Mouse (Mus musculus): ENCODE data around the gene Olfr1472.
"Not testable (repeated sequence)": the region's sequence is repeated elsewhere in the genome, so short reads cannot be mapped to it uniquely, and the experiment has no call there.

The Olfr1472 gene

GRCm38 (mm10) chr19:13455986-13456385 lies at the start of gene Olfr1472:
Olfr1472 (minus strand) TSS chr19:13456086.
- no peak for TF ChIP-seq GATA4 (IDR thresholded peaks at IDR 0.05; ENCODE audit: insufficient replicate concordance, low read length)

GRCm38 (mm10) chr19:13500246-13500645 lies 44.4 kb upstream of the Olfr1472 start, which contains the start of gene Olfr1477:
Olfr1477 (plus strand) TSS chr19:13500546.
- no peak for TF ChIP-seq GATA4 (IDR thresholded peaks at IDR 0.05; ENCODE audit: insufficient replicate concordance, low read length)

GRCm38 (mm10) chr19:13480096-13480495 lies 24.2 kb upstream of the Olfr1472 start, which contains the start of gene Olfr1475:
Olfr1475 (minus strand) TSS chr19:13480196.
- TF ChIP-seq GATA4 (IDR thresholded peaks at IDR 0.05; ENCODE audit: insufficient replicate concordance, low read length) = no peak

- not testable (repeated sequence) for TF ChIP-seq GATA4 (IDR thresholded peaks at IDR 0.05; ENCODE audit: insufficient replicate concordance, low read length)
These were observed 13.4 kb upstream of the Olfr1472 start, which contains the start of gene Olfr1474 for GRCm38 (mm10) chr19:13469265-13469664. Olfr1474 (plus strand) TSS chr19:13469565.

GRCm38 (mm10) chr19:13443109-13443508 lies 12.8 kb downstream of the Olfr1472 start, which contains the start of gene Olfr1471:
Olfr1471 (plus strand) TSS chr19:13443409.
- not testable (repeated sequence) for TF ChIP-seq GATA4 (IDR thresholded peaks at IDR 0.05; ENCODE audit: insufficient replicate concordance, low read length)

GRCm38 (mm10) chr19:13407549-13407948 lies 48.3 kb downstream of the Olfr1472 start, which contains the start of gene Olfr1469:
Olfr1469 (plus strand) TSS chr19:13407849.
- TF ChIP-seq GATA4 (IDR thresholded peaks at IDR 0.05; ENCODE audit: insufficient replicate concordance, low read length) = no peak

Data from liver, adult (tissue).